Mouse (Mus musculus) frontal cortex, postnatal 10 days (tissue): ENCODE data around the gene Edem3.
"Not testable (repeated sequence)": the region's sequence is repeated elsewhere in the genome, so short reads cannot be mapped to it uniquely, and the experiment has no call there.

Experiments
- DNase-seq, 2 experiments: peaks; one replicate each; pipeline ENCODE4 v3.0.0; 2022; ENCODE audit warnings: low spot score in 2 of 2, mixed read lengths in 1 of 2

The Edem3 gene

DNA sequence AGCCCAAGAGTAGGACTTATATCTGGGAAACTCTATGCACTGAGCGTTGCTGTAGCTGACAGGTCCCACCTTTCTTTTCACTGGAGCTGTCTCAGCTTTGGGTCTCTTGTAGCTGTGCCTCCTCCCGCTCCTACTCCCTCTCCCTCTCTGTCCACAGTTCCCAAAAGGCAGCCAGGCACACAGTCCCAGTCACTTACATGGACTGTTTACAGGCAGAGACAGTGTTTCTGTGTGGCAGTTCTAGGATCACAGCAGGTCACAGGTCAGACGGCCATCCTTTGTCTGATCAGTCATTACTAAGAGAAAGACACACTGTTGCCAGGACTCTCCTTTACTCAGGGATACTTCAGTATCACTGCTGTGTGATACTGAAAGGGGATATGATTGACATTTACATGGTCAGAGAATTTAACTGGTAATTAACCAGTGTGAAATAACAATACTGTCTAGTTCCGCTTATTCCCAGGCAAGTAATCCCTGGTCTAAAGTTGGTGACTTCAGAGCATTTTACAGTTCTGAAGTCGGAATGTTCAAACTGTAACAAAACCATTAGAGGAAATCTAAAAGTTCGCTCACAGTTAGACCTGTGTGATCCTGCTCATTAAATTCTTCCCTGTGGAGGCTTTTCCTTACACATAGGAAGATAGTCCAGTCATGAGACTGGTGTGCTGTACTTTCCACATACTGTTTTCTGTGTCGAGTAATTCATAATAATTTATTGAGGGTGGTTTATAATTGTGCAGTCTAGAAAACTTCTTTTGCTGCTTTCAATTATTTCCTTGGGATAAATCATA lies 55.7 kb downstream of the Edem3 start:
- no peak for DNase-seq

DNA sequence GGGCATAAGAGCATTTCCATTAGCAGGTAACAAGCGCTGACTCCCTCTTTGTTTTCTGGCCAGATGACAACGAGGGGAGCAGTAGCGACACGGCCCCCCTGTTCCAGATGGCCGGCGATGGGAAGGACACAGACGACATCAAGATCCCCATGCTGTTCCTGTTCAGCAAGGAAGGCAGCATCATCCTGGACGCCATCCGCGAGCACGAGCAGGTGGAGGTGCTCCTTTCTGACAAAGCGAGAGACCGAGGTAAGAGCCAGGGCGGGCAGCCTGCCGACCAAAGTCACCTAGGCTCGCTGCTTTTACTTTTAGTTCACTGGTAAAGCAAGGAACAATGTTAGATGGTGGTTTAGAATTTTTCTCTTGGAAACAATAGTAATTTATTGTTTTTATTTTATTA lies 56.3 kb downstream of the Edem3 start:
- DNase-seq = no peak

- DNase-seq = no peak
Measured at GRCm38 (mm10) chr1:151812004-151812712, 57.0 kb downstream of the Edem3 start.

DNA sequence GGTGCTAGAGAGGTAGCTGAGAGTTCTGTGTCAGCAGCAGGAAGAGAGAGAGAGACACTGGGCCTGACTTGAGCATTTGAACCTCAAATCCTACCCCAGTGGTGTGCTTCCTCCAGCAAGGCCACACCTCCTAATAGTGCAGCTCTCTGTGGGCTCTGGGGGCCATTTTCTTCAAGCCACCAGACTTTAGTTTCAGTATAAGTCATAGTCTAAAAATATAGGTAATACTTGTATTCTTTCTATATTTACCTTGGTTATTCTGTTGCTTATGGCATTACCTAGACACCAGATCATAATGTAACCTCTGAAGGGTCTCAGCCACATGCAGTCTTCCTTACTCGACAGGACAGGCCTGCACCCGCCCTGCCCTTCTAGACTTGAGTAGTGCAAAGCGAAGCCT lies 60.9 kb downstream of the Edem3 start:
- DNase-seq = no peak

DNA sequence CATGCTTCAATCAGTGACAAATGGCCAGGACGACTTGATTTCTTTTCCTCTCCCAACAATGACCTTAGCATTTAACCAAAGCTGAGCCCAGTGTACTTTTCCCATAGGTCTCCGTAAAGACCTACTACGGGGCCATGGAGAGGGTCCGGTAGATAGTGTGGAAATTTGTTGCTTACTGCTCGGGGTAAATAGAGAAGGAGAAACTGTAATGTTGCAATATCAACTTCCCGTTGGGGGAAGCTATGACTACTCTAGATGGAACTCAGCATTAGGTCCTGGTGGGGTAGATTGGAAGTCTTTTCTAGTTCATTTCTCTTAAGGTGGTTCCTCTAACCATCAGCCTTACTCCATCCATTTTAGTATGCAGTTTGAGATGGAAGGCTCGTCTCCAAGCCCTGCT lies 64.0 kb downstream of the Edem3 start:
- no peak for DNase-seq

DNA sequence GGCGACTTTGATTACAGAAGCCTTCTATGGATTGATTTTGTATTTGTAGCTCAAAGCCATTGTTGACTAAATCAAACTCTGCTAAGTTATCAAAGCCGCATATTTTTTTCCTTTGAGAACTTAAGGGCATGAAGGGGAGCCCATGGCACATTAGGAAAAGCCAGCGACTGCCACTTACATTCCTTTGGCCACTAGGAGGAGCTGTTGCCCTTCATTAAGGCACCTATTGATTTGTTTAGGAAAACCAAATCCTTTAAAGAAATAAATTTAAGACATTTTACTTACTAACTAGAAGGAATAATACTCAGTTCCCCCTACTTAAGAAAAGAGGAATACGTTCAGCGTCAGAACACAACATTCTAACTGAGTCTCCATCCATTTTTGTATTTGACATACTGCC lies 65.3 kb downstream of the Edem3 start:
- DNase-seq = peak in 1 of 2 experiments; percentile 51

DNA sequence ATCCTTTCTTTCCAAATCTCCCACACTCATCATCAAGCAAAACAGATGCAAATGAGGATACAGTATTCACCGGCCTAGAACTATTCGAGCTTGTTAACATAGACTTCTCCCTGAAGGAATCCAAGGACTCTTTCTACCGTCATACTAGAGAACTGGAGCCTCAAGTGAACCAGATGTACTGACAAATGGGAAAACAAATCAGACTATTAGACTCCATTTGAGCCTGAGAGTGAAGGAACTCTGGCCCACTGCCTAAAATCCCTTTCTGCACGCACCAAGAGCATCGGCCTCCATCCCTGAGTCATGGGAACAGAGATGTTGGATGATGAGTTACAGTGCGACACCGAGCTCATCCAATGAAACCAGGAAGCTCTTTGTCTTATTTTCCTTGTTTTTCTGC lies 69.9 kb downstream of the Edem3 start:
- DNase-seq = no peak

- DNase-seq = no peak
Measured at GRCm38 (mm10) chr1:151831791-151832190, 76.6 kb downstream of the Edem3 start.

DNA sequence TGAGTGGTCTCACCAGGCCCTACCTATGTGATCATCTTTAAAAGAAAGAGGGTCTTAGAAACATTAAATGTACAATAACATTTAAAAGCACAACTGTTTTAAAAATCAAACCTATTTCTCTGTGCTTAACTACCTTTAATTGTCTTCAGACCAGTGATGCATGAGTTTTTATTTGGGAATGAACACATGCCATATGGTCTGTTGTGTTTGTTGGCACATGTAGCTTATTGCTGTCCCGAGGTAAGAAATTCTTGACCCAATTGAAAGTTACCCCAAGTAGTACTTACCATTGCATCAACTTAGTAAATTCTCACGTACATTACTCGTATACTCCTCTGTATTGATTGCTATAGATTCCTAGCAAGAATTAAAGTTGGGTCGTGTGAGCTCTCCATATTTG lies 80.1 kb downstream of the Edem3 start:
- no peak for DNase-seq

- DNase-seq = not testable (repeated sequence)
Measured at GRCm38 (mm10) chr1:151840345-151840744, 85.2 kb downstream of the Edem3 start.

- no peak for DNase-seq
Measured at GRCm38 (mm10) chr1:151845252-151845832, 90.2 kb downstream of the Edem3 start.

GRCm38 (mm10) chr1:151845926-151846782 lies 91.0 kb downstream of the Edem3 start:
- DNase-seq = no peak

GRCm38 (mm10) chr1:151848286-151848685 lies 93.1 kb downstream of the Edem3 start:
- no peak for DNase-seq

- no peak for DNase-seq
Measured at GRCm38 (mm10) chr1:151849993-151850608, 94.9 kb downstream of the Edem3 start.

DNA sequence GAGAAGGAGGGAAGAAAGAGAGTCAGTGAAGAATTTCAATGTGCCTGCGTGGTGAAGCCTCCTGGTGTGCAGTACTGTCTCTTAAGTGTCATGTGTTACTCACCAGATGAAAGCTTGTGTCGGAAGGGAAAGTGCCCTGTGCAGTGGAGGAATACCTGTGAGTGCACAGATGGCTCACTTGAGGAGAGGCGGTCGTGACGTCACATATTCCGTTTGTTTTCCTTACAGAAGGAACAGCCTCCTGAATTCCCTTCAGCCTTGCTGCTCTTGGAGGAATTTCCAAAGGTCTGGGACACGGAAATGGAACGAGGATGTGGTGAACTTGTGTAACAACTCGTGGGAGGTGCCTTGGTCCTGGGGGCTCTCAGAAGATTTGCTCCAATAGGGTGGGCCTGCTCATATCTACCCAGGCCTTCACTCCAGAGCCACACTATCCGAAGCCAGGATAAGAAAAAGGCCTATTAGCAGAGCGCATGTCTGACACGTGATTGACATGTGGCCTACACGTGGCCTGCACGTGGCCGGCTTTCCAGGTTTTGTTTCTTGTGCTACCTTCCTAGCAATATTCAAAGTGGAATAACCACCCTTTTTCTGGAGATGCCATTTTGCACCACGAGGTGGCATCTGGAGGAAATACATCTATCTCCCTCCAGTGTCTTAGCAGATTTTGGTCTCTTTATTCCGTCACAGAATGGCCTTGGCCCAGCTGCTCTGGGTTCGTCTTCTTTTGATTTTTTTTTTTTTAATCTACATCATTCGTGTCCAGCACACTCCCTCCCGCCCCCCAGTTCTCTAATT lies 96.1 kb downstream of the Edem3 start:
- peak in 1 of 2 experiments; percentile 19 for DNase-seq

DNA sequence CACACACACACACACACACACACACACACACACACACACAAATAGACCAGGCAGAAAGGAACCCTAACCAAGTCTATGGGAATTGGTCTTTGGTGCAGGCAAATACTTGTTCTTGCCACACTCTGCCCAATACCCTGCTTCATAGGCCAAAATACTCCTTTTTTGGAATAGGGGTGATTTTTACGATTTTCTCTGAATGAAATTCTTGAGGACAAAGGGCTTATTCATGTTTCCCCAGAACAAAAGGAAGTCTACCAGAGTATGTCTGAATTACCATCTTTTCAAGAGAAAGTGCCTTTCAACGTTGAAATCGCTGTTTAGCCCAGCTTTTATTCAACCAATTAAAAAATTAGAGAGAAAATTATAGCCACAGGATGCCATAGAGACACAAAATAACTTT lies 96.8 kb downstream of the Edem3 start:
- DNase-seq = no peak

DNA sequence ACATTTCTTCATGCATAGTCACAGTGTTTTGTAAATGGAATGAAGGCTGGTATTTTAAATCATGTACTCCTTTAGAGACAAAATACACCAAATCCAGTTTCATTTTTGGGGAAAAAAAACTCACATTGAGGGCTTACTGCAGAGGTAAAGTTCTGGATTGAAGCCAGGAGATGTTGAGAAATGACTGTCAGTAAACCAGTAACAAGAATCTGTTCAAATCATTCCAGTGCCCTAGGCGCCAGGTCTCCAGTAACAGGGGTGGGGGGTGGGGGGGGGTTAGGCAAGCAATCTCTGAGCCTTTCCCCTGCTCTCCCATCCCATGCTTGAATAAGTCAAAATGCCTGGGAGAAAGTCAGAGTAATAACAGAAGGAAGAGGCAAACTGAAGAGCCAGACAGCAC lies 100.4 kb downstream of the Edem3 start:
- DNase-seq = no peak

- DNase-seq = no peak
Measured at GRCm38 (mm10) chr1:151858474-151858873, 103.3 kb downstream of the Edem3 start.

DNA sequence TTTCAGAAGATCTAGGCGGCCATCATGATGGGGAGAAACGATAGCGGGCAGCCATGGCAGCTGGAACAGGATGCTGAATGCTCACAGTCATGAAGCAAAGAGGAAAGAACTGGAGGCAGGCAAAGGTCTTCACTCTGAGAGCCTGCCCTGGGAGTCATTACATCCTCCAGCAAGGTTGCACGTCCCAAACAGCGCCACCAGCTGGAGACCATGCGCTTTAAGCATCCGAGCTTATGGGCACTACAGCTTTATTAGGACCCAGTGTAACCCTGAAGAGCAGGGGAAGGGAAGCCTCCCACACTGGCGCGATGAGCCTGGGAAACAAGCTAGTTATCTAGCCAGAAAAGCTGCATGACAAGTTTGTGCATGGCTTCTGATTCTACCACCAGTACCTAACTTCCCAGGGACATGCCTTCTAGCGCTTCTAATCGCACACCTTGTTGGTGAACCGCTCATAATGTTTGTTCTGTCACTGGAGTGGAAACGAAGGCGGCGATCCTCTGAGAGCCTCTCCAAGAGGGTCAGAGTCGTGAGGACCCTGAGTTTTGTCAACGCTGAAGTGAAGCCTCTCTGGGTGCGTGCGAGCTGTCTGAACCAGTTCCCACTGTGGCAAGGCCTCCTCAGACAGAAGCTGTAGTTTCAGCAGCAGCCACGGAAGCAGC lies 106.3 kb downstream of the Edem3 start:
- no peak for DNase-seq

DNA sequence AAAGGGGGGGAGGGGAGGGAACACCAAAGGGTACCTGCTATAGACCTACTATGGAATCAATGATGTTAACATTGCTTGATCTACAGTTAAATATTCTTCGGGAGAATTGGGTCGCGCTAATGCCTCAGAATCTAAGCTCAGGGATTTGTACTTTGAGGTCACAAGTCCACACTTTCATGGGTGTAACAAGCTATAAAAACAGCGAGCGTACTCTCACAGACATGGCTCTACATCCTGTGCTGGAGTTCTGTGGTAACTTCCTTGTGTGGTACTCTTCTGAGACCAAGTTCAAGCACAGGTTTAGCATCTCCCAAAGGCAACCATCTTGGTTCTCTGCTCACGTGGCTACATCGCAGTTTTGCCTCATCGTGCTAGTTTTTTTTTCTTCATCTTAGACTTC lies 106.9 kb downstream of the Edem3 start:
- DNase-seq = no peak
